ENCODE assay signal across 10 mouse cellular contexts in the genomic region with DNA sequence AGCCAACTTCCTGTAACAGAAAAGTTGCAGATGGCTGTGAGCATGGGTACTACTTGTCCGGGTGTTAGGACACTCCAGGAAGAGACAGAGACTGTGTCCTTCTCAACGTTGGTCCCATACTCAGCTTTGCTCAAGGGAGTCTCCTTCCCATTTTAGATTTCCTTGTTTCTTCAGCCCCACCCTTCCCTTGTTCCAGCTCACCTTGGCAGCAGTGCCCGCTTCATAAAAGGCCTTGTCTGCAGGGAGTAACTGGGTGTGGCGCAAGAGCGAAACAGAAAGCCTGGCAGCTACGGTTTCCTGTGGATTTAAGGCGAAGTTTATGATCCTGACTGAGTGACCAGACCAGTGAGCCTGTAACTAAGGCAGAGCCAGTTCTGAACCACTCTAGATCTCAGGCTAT. TPM values are rescaled to one million over a fixed set of nuclear protein-coding genes. Genes with fewer than 3 reads are reported as not detected.
DNase-seq lines count a peak whose midpoint lies in the region; ATAC-seq and TF ChIP-seq lines count a peak whose summit lies in the region.
"Had no signal": no experiment of that assay in that cellular context is flagged by ENCODE, and none has a peak within 500 bp of the region (broad histone marks: within the 10 kb centered on the region; RNA-seq: fewer than 3 reads in every experiment).

No protein-coding gene starts in this region.

- no peak overlapping the region for H3K4me3 ChIP-seq in layer of hippocampus, adult 2 months
- H3K4me3 ChIP-seq in cerebellum, adult 2 months (replicated peaks; ENCODE audit: insufficient read depth, low read depth, low read length): no peak overlapping the region

- TF ChIP-seq CTCF in layer of hippocampus, adult 2 months (conservative IDR thresholded peaks at IDR 0.05): no peak
- TF ChIP-seq CTCF in cerebellum, adult 2 months (IDR thresholded peaks at IDR 0.05; ENCODE audit: borderline replicate concordance, insufficient read depth, low read depth, low read length): no peak

- no peak for TF ChIP-seq POLR2A in cerebellum, adult 2 months (IDR thresholded peaks at IDR 0.05; ENCODE audit: borderline replicate concordance, insufficient read depth, low read length)

- H3K27ac ChIP-seq in layer of hippocampus, adult 2 months: peak overlapping the region; percentile 63
- no peak overlapping the region for H3K27ac ChIP-seq in cerebellum, adult 2 months (ENCODE audit: insufficient read depth, low read length)

- 74% methylated on average over 7 of the region's 7 CpGs for WGBS in cerebellum, adult 2 months

- H3K4me1 ChIP-seq in cerebellum, adult 2 months (ENCODE audit: control insufficient read depth, insufficient read depth, low read length): no peaks in the 10 kb centered on the region; the same call in 1 of the 2 replicates

- H3K27me3 ChIP-seq in cerebellum, adult 2 months (ENCODE audit: control insufficient read depth, insufficient read depth, low read length): no peaks in the 10 kb centered on the region

- DNase-seq in layer of hippocampus, adult 2 months (ENCODE audit: low spot score in 2 of 2): no peak
- DNase-seq in layer of hippocampus, adult 9-11 months: no peak
- peak; percentile 46 for DNase-seq in kidney, adult 9 months
- peak; percentile 48 for DNase-seq in skeletal muscle tissue, adult 2 months (ENCODE audit: low read depth, low spot score)
- no peak for DNase-seq in right cerebral cortex, postnatal 14 days
- no peak for DNase-seq in cerebellum, adult 2 months
- no peak for DNase-seq in retina, postnatal 1 day

- ATAC-seq in granulocyte monocyte progenitor cell, adult 5-6 weeks (replicated peaks; ENCODE audit: poor library complexity, severe bottlenecking): peak; percentile 60

RNA-seq across cellular contexts. Expression of a gene that starts 3.0 kb away (rescaled TPM):
- total RNA-seq in layer of hippocampus, adult 2 months (2021): 1 to 10 TPM; 3.2 to 4.0 TPM
- 1.6 and 19.8 TPM in 2 replicates for total RNA-seq in granulocyte monocyte progenitor cell, adult 5-6 weeks (2014; fragmentation: Nextera tagmentation)
- 1.6 and 4.7 TPM in 2 replicates for total RNA-seq in granulocyte monocyte progenitor cell, adult 5-6 weeks (2017)
- 4.3 and 5.2 TPM in 2 replicates for polyA plus RNA-seq in cerebellum, adult 2 months (2012; rRNA removed)

RNA-seq across cellular contexts. Expression of a gene that starts 13.4 kb away (rescaled TPM):
- under 1 TPM in 1 of 2 experiments, not detected in 1; 0.74 TPM for total RNA-seq in layer of hippocampus, adult 2 months (2021)
- not detected in 2 replicates for total RNA-seq in granulocyte monocyte progenitor cell, adult 5-6 weeks (2014; fragmentation: Nextera tagmentation)
- total RNA-seq in granulocyte monocyte progenitor cell, adult 5-6 weeks (2017): not detected in 2 replicates
- polyA plus RNA-seq in cerebellum, adult 2 months (2012; rRNA removed): 0.48 TPM in 1 of 2 replicates, not detected in the other
- total RNA-seq: ES-E14 had no signal
- polyA plus RNA-seq: limb, embryonic 14.5 days had no signal

RNA-seq across cellular contexts. Expression of a gene that starts 13.8 kb away (rescaled TPM):
- total RNA-seq in layer of hippocampus, adult 2 months (2021): 10 to 100 TPM; 81.2 to 89.4 TPM
- 65.6 and 75.4 TPM in 2 replicates for total RNA-seq in granulocyte monocyte progenitor cell, adult 5-6 weeks (2014; fragmentation: Nextera tagmentation)
- total RNA-seq in granulocyte monocyte progenitor cell, adult 5-6 weeks (2017): 79.2 and 99.5 TPM in 2 replicates
- 143 and 148 TPM in 2 replicates for polyA plus RNA-seq in cerebellum, adult 2 months (2012; rRNA removed)

RNA-seq across cellular contexts. Expression of a gene that starts 34.0 kb away (rescaled TPM):
- 10 to 100 TPM; 71.3 to 74.8 TPM for total RNA-seq in layer of hippocampus, adult 2 months (2021)
- total RNA-seq in granulocyte monocyte progenitor cell, adult 5-6 weeks (2014; fragmentation: Nextera tagmentation): 155 and 167 TPM in 2 replicates
- total RNA-seq in granulocyte monocyte progenitor cell, adult 5-6 weeks (2017): 175 and 201 TPM in 2 replicates
- polyA plus RNA-seq in cerebellum, adult 2 months (2012; rRNA removed): 83.9 and 84.1 TPM in 2 replicates

RNA-seq across cellular contexts. Expression of a gene that starts 36.5 kb away (rescaled TPM):
- 10 to 100 TPM; 80.9 to 96.8 TPM for total RNA-seq in layer of hippocampus, adult 2 months (2021)
- total RNA-seq in granulocyte monocyte progenitor cell, adult 5-6 weeks (2014; fragmentation: Nextera tagmentation): 16.5 and 29.2 TPM in 2 replicates
- total RNA-seq in granulocyte monocyte progenitor cell, adult 5-6 weeks (2017): 12.7 and 44.9 TPM in 2 replicates
- 69.3 and 75.3 TPM in 2 replicates for polyA plus RNA-seq in cerebellum, adult 2 months (2012; rRNA removed)

Comparison
In these comparisons a context has a peak if more than half of its experiments do, and no peak if none do; other contexts are left out.
1. DNase-seq: peak in kidney, adult 9 months (single experiment) and skeletal muscle tissue, adult 2 months (single experiment); none in layer of hippocampus, adult 2 months (0 of 2), layer of hippocampus, adult 9-11 months (single experiment), right cerebral cortex, postnatal 14 days (single experiment), cerebellum, adult 2 months (0 of 2) and retina, postnatal 1 day (single experiment).